Mouse (Mus musculus) midbrain, embryonic 13.5 days (tissue): ENCODE results near the gene Cd24a. TPM values are rescaled to one million over a fixed set of nuclear protein-coding genes. Genes with fewer than 3 reads are reported as not detected.
A peak's percentile ranks its signal among the peaks of the same experiment; 100 is the strongest.

Source experiments
- ATAC-seq: fragments of 200-750 bp; cut with Nextera tagmentation; 2 replicates; pipeline ENCODE4 v1.8.0; 2017; ENCODE audit warnings: mild to moderate bottlenecking, moderate TSS enrichment, moderate library complexity
- H3K27ac ChIP-seq: fragments of 300-500 bp; sonication (generic); 2 replicates; pipeline ENCODE4 v1.5.1; 2015; ENCODE audit warnings: inconsistent platforms, mild to moderate bottlenecking, moderate library complexity
- H3K27me3 ChIP-seq: fragments of 300-500 bp; sonication (generic); 2 replicates; pipeline ENCODE4 v1.6.1; 2015; ENCODE audit warnings: mild to moderate bottlenecking, inconsistent platforms
- H3K36me3 ChIP-seq: fragments of 300-500 bp; sonication (generic); 2 replicates; pipeline ENCODE4 v1.6.1; 2015; ENCODE audit warnings: mild to moderate bottlenecking, inconsistent platforms
- H3K4me1 ChIP-seq: fragments of 300-500 bp; sonication (generic); replicated peaks from 2 replicates; pipeline ENCODE4 v1.6.1; 2015; ENCODE audit warnings: inconsistent platforms
- H3K4me2 ChIP-seq: fragments of 300-500 bp; sonication (generic); replicated peaks from 2 replicates; pipeline ENCODE4 v1.6.1; 2015; ENCODE audit warnings: moderate library complexity, mild to moderate bottlenecking, inconsistent platforms
- H3K4me3 ChIP-seq: fragments of 300-500 bp; sonication (generic); replicated peaks from 2 replicates; pipeline ENCODE4 v1.5.1; 2015; ENCODE audit warnings: mild to moderate bottlenecking, inconsistent platforms
- H3K9ac ChIP-seq: fragments of 300-500 bp; sonication (generic); replicated peaks from 2 replicates; pipeline ENCODE4 v1.6.1; 2015; ENCODE audit warnings: mild to moderate bottlenecking, inconsistent platforms
- H3K9me3 ChIP-seq: fragments of 300-500 bp; sonication (generic); 2 replicates; pipeline ENCODE4 v1.6.1; 2016; ENCODE audit warnings: mild to moderate bottlenecking, inconsistent platforms
- WGBS: fragments of 180-500 bp; shearing (Covaris S2); methylation state at CpG from one replicate; pipeline ENCODE4 v1.1.7; 2015; 5-methylcytosine and 5-hydroxymethylcytosine counted together
- polyA plus RNA-seq: library from polyadenylated mRNA; unstranded; fragments of >200 nt; fragmentation: Nextera tagmentation; extraction: Ambion mirVana; gene quantifications from 2 replicates; pipeline ENCODE4 v1.2.1, GENCODE M21; 2015

Cd24a gene
- polyA plus RNA-seq, 1 experiment from 2014 or later: 921 TPM

- Histone ChIP-seq H3K27me3 (no peaks in the 10 kb centered on the region), H3K4me2 (no peak overlapping the region), H3K27ac (no peak overlapping the region), H3K4me3 (no peak overlapping the region), H3K9ac (no peak overlapping the region), H3K4me1 (peaks cover 5% of the 10 kb centered on the region; the same call in 1 of the 2 replicates), H3K36me3 (peaks cover 15% of the 10 kb centered on the region), H3K9me3 (no peaks in the 10 kb centered on the region)
- 70% methylated on average over 8 of the region's 8 CpGs for WGBS
- ATAC-seq: no peak
These were observed 10.5 kb downstream of the Cd24a start for GRCm38 (mm10) chr10:43588470-43589177.

- WGBS: 93% methylated on average over 10 of the region's 10 CpGs
- Histone ChIP-seq H3K27me3 (no peaks in the 10 kb centered on the region), H3K9me3 (no peaks in the 10 kb centered on the region), H3K36me3 (no peaks in the 10 kb centered on the region), H3K9ac (no peak overlapping the region), H3K4me2 (no peak overlapping the region), H3K27ac (no peak overlapping the region), H3K4me3 (no peak overlapping the region), H3K4me1 (peaks cover 5% of the 10 kb centered on the region; the same call in 1 of the 2 replicates)
- ATAC-seq: no peak
These were observed 13.4 kb downstream of the Cd24a start for GRCm38 (mm10) chr10:43591477-43591876.

GRCm38 (mm10) chr10:43593182-43593581 is 15.1 kb downstream of the Cd24a start:
- no peak overlapping the region for H3K9ac ChIP-seq

GRCm38 (mm10) chr10:43594187-43594586 is 16.1 kb downstream of the Cd24a start:
- no peaks in the 10 kb centered on the region for H3K27me3 ChIP-seq
- H3K36me3 ChIP-seq: no peaks in the 10 kb centered on the region
- H3K4me2 ChIP-seq: no peak overlapping the region
- H3K27ac ChIP-seq: no peak overlapping the region
- H3K4me1 ChIP-seq: peaks cover 2% of the 10 kb centered on the region; the same call in 1 of the 2 replicates
- H3K9me3 ChIP-seq: no peaks in the 10 kb centered on the region
- H3K4me3 ChIP-seq: no peak overlapping the region
- 92% methylated on average over 2 of the region's 2 CpGs for WGBS
- no peak for ATAC-seq
- H3K9ac ChIP-seq: no peak overlapping the region

More at GRCm38 (mm10) chr10:43593182-43593581, 15.1 kb downstream of the Cd24a start:
- Histone ChIP-seq H3K9me3 (no peaks in the 10 kb centered on the region), H3K27ac (no peak overlapping the region), H3K27me3 (no peaks in the 10 kb centered on the region), H3K4me1 (peaks cover 5% of the 10 kb centered on the region; the same call in 1 of the 2 replicates), H3K4me2 (no peak overlapping the region), H3K36me3 (no peaks in the 10 kb centered on the region), H3K4me3 (no peak overlapping the region)
- no peak for ATAC-seq
- 86% methylated on average over 5 of the region's 5 CpGs for WGBS

GRCm38 (mm10) chr10:43594894-43595293 is 16.8 kb downstream of the Cd24a start:
- 67% methylated on average over 3 of the region's 3 CpGs for WGBS

GRCm38 (mm10) chr10:43598067-43598726 is 20.1 kb downstream of the Cd24a start:
- Histone ChIP-seq H3K4me1 (0 out of 2 replicates have a peak, but pooled peaks cover 8% of the 10 kb centered on the region), H3K9ac (no peak overlapping the region), H3K4me3 (no peak overlapping the region), H3K27ac (no peak overlapping the region), H3K36me3 (no peaks in the 10 kb centered on the region), H3K27me3 (no peaks in the 10 kb centered on the region), H3K4me2 (no peak overlapping the region), H3K9me3 (no peaks in the 10 kb centered on the region)
- no peak for ATAC-seq
- WGBS: 96% methylated on average over 2 of the region's 2 CpGs

More at GRCm38 (mm10) chr10:43594894-43595293, 16.8 kb downstream of the Cd24a start:
- Histone ChIP-seq H3K4me2 (no peak overlapping the region), H3K36me3 (no peaks in the 10 kb centered on the region), H3K4me1 (no peaks in the 10 kb centered on the region), H3K27me3 (no peaks in the 10 kb centered on the region), H3K4me3 (no peak overlapping the region), H3K27ac (no peak overlapping the region), H3K9ac (no peak overlapping the region), H3K9me3 (no peaks in the 10 kb centered on the region)
- ATAC-seq: no peak

- WGBS: 94% methylated on average over 1 of the region's 1 CpGs
- 0 out of 2 replicates have a peak, but pooled peaks cover 8% of the 10 kb centered on the region for H3K4me1 ChIP-seq
- H3K9me3 ChIP-seq: no peaks in the 10 kb centered on the region
- no peaks in the 10 kb centered on the region for H3K27me3 ChIP-seq
- no peaks in the 10 kb centered on the region for H3K36me3 ChIP-seq
- ATAC-seq: no peak
- H3K9ac ChIP-seq: no peak overlapping the region
- H3K4me3 ChIP-seq: no peak overlapping the region
- no peak overlapping the region for H3K4me2 ChIP-seq
- H3K27ac ChIP-seq: no peak overlapping the region
These were observed 23.0 kb downstream of the Cd24a start for GRCm38 (mm10) chr10:43601039-43601438.

- Histone ChIP-seq H3K4me3 (no peak overlapping the region), H3K4me2 (no peak overlapping the region), H3K36me3 (no peaks in the 10 kb centered on the region), H3K4me1 (0 out of 2 replicates have a peak, but pooled peaks cover 8% of the 10 kb centered on the region), H3K9me3 (no peaks in the 10 kb centered on the region), H3K9ac (0 out of 2 replicates have a peak overlapping the region, but pooled peaks have one; percentile 6), H3K27ac (0 out of 2 replicates have a peak overlapping the region, but pooled peaks have one; percentile 25), H3K27me3 (no peaks in the 10 kb centered on the region)
- no peak for ATAC-seq
- WGBS: 65% methylated on average over 14 of the region's 14 CpGs
These were observed 23.7 kb downstream of the Cd24a start for GRCm38 (mm10) chr10:43601511-43602396.

- ATAC-seq: no peak
- no peaks in the 10 kb centered on the region for H3K36me3 ChIP-seq
- 89% methylated on average over 4 of the region's 4 CpGs for WGBS
- H3K9me3 ChIP-seq: no peaks in the 10 kb centered on the region
- no peak overlapping the region for H3K4me2 ChIP-seq
- no peak overlapping the region for H3K9ac ChIP-seq
- H3K4me3 ChIP-seq: no peak overlapping the region
- H3K27ac ChIP-seq: no peak overlapping the region
- 0 out of 2 replicates have a peak, but pooled peaks cover 8% of the 10 kb centered on the region for H3K4me1 ChIP-seq
- no peaks in the 10 kb centered on the region for H3K27me3 ChIP-seq
These were observed 26.0 kb downstream of the Cd24a start for GRCm38 (mm10) chr10:43603975-43604686.

GRCm38 (mm10) chr10:43604687-43605250 is 26.7 kb downstream of the Cd24a start:
- 90% methylated on average over 10 of the region's 10 CpGs for WGBS

GRCm38 (mm10) chr10:43605901-43606300 is 27.8 kb downstream of the Cd24a start:
- WGBS: 81% methylated on average over 7 of the region's 7 CpGs
- no peak for ATAC-seq
- H3K27me3 ChIP-seq: no peaks in the 10 kb centered on the region
- H3K4me3 ChIP-seq: no peak overlapping the region
- no peaks in the 10 kb centered on the region for H3K9me3 ChIP-seq
- no peak overlapping the region for H3K27ac ChIP-seq
- no peak overlapping the region for H3K9ac ChIP-seq
- H3K36me3 ChIP-seq: no peaks in the 10 kb centered on the region
- H3K4me1 ChIP-seq: 0 out of 2 replicates have a peak, but pooled peaks cover 8% of the 10 kb centered on the region
- no peak overlapping the region for H3K4me2 ChIP-seq

More at GRCm38 (mm10) chr10:43604687-43605250, 26.7 kb downstream of the Cd24a start:
- no peak for ATAC-seq
- no peaks in the 10 kb centered on the region for H3K36me3 ChIP-seq
- H3K4me1 ChIP-seq: 0 out of 2 replicates have a peak, but pooled peaks cover 8% of the 10 kb centered on the region
- no peak overlapping the region for H3K27ac ChIP-seq
- H3K27me3 ChIP-seq: no peaks in the 10 kb centered on the region
- no peak overlapping the region for H3K4me2 ChIP-seq
- no peaks in the 10 kb centered on the region for H3K9me3 ChIP-seq
- H3K9ac ChIP-seq: no peak overlapping the region
- no peak overlapping the region for H3K4me3 ChIP-seq
